Mouse (Mus musculus): ENCODE measurements around the gene Tns3. TPM values are rescaled to one million over a fixed set of nuclear protein-coding genes. Genes with fewer than 3 reads are reported as not detected.

The Tns3 gene
- total and polyA plus RNA-seq, 3 experiments: not detected

- Histone ChIP-seq H3K79me2 (ENCODE audit: control insufficient read depth, insufficient read depth, low read length, poor library complexity) (no peaks in the 10 kb centered on the region), H3K36me3 (ENCODE audit: control insufficient read depth in 1 of 2, insufficient read depth in 2 of 2, low read length in 2 of 2) (no peaks in the 10 kb centered on the region), H3K9ac (ENCODE audit: control insufficient read depth, low read depth, low read length, poor library complexity, severe bottlenecking) (no peak overlapping the region), H3K4me1 (ENCODE audit: control insufficient read depth in 1 of 2, insufficient read depth in 2 of 2, low read length in 2 of 2) (no peaks in the 10 kb centered on the region), H3K9me3 (replicated peaks; ENCODE audit: insufficient read depth, low read length) (no peaks in the 10 kb centered on the region), H3K27ac (ENCODE audit: control insufficient read depth, low read depth, low read length) (no peak overlapping the region), H3K4me3 (ENCODE audit: control insufficient read depth in 1 of 2, insufficient read depth in 1 of 2, low read depth in 2 of 2, low read length in 2 of 2) (no peak overlapping the region), H3K27me3 (ENCODE audit: control insufficient read depth in 1 of 2, insufficient read depth in 2 of 2, low read length in 2 of 2) (no peaks in the 10 kb centered on the region)
- DNase-seq (ENCODE audit: low read depth, low spot score): no peak
- no peak for TF ChIP-seq USF2 (IDR thresholded peaks at IDR 0.05; ENCODE audit: borderline replicate concordance in 1 of 2, insufficient read depth in 1 of 2, low read depth in 1 of 2, low read length in 2 of 2)
- no peak for TF ChIP-seq JUND (IDR thresholded peaks at IDR 0.05; ENCODE audit: low read depth, low read length)
- no peak for TF ChIP-seq GATA1 (IDR thresholded peaks at IDR 0.05; ENCODE audit: low read depth, low read length)
- TF ChIP-seq MAZ (IDR thresholded peaks at IDR 0.05; ENCODE audit: low read depth, low read length): no peak
Observed at GRCm38 (mm10) chr11:8479858-8480257, 184.5 kb downstream of the Tns3 start.

- Histone ChIP-seq H3K27me3 (ENCODE audit: control insufficient read depth in 1 of 2, insufficient read depth in 2 of 2, low read length in 2 of 2) (no peaks in the 10 kb centered on the region), H3K27ac (ENCODE audit: control insufficient read depth, low read depth, low read length) (no peak overlapping the region)
- DNase-seq (ENCODE audit: low read depth, low spot score): no peak
Observed at GRCm38 (mm10) chr11:8479313-8479712, 185.0 kb downstream of the Tns3 start.

GRCm38 (mm10) chr11:8473616-8474015, 190.7 kb downstream of the Tns3 start:
- no peaks in the 10 kb centered on the region for H3K9me3 ChIP-seq (replicated peaks; ENCODE audit: insufficient read depth, low read length)
- no peaks in the 10 kb centered on the region for H3K36me3 ChIP-seq (ENCODE audit: control insufficient read depth in 1 of 2, insufficient read depth in 2 of 2, low read length in 2 of 2)
- H3K79me2 ChIP-seq (ENCODE audit: control insufficient read depth, insufficient read depth, low read length, poor library complexity): no peaks in the 10 kb centered on the region
- no peak for TF ChIP-seq MAX (IDR thresholded peaks at IDR 0.05; ENCODE audit: low read length)
- TF ChIP-seq ZMIZ1 (IDR thresholded peaks at IDR 0.05; ENCODE audit: low read depth, low read length): no peak
- no peak for TF ChIP-seq ELF1 (IDR thresholded peaks at IDR 0.05; ENCODE audit: low read depth, low read length)
- no peak for TF ChIP-seq ZC3H11A (IDR thresholded peaks at IDR 0.05; ENCODE audit: low read depth, low read length)
- no peak for TF ChIP-seq NRF1 (IDR thresholded peaks at IDR 0.05; ENCODE audit: insufficient read depth, low read depth, low read length, poor library complexity, severe bottlenecking)
- TF ChIP-seq SIN3A (IDR thresholded peaks at IDR 0.05; ENCODE audit: low read length): no peak
- TF ChIP-seq TCF12 (IDR thresholded peaks at IDR 0.05; ENCODE audit: low read depth, low read length): no peak
- no peak for TF ChIP-seq TBP (IDR thresholded peaks at IDR 0.05; ENCODE audit: low read depth, low read length)
- no peak overlapping the region for H3K4me3 ChIP-seq (ENCODE audit: control insufficient read depth in 1 of 2, insufficient read depth in 1 of 2, low read depth in 2 of 2, low read length in 2 of 2)
- H3K27ac ChIP-seq (ENCODE audit: control insufficient read depth, low read depth, low read length): no peak overlapping the region
- no peaks in the 10 kb centered on the region for H3K4me1 ChIP-seq (ENCODE audit: control insufficient read depth in 1 of 2, insufficient read depth in 2 of 2, low read length in 2 of 2)
- no peak for DNase-seq (ENCODE audit: low read depth, low spot score)
- H3K27me3 ChIP-seq (ENCODE audit: control insufficient read depth in 1 of 2, insufficient read depth in 2 of 2, low read length in 2 of 2): no peaks in the 10 kb centered on the region
- H3K9ac ChIP-seq (ENCODE audit: control insufficient read depth, low read depth, low read length, poor library complexity, severe bottlenecking): no peak overlapping the region

More at GRCm38 (mm10) chr11:8479313-8479712, 185.0 kb downstream of the Tns3 start:
- no peaks in the 10 kb centered on the region for H3K79me2 ChIP-seq (ENCODE audit: control insufficient read depth, insufficient read depth, low read length, poor library complexity)
- H3K4me1 ChIP-seq (ENCODE audit: control insufficient read depth in 1 of 2, insufficient read depth in 2 of 2, low read length in 2 of 2): no peaks in the 10 kb centered on the region
- H3K9me3 ChIP-seq (replicated peaks; ENCODE audit: insufficient read depth, low read length): no peaks in the 10 kb centered on the region
- no peak overlapping the region for H3K4me3 ChIP-seq (ENCODE audit: control insufficient read depth in 1 of 2, insufficient read depth in 1 of 2, low read depth in 2 of 2, low read length in 2 of 2)
- no peak overlapping the region for H3K9ac ChIP-seq (ENCODE audit: control insufficient read depth, low read depth, low read length, poor library complexity, severe bottlenecking)
- TF ChIP-seq JUND (IDR thresholded peaks at IDR 0.05; ENCODE audit: low read depth, low read length) (no peak), SMC3 (IDR thresholded peaks at IDR 0.05; ENCODE audit: low read depth, low read length) (no peak)
- H3K36me3 ChIP-seq (ENCODE audit: control insufficient read depth in 1 of 2, insufficient read depth in 2 of 2, low read length in 2 of 2): no peaks in the 10 kb centered on the region

Data from MEL (cell line).